Mouse (Mus musculus): Measurements from ENCODE around the gene Osbpl3. TPM values are rescaled to one million over a fixed set of nuclear protein-coding genes. Genes with fewer than 3 reads are reported as not detected.
A peak's percentile ranks its signal among the peaks of the same experiment; 100 is the strongest.

The Osbpl3 gene
- polyA plus RNA-seq, 1 experiment from 2014 or later, result 16.7 TPM

DNA sequence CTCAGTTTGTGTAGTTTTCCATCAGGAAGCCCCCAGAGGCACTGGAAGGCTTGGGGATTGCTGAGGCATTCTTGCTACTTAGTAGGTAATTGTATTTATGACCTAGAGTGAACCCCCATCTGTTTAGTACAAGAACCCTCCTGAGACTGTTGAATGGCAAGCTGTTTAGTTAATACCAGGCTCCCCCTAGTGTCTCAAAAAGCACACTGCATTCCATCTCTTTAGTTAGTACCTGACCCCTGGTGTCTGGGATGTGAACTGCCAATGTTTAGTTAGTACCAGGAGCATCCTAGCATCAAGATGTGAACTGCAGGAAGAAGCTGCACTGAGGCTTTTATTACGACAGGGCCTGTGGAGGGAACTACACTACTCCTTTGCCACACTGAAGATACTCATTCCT is 161.9 kb downstream of the Osbpl3 start:
- ATAC-seq (ENCODE audit: insufficient number of reproducible peaks, insufficient read depth, low FRiP score, low read depth), result 0 out of 2 replicates have a peak, but pooled peaks have one; percentile 33
- 35% methylated on average over 1 of the region's 1 CpGs for WGBS
- Histone ChIP-seq H3K27ac (ENCODE audit: low read length) (no peak overlapping the region), H3K9me3 (ENCODE audit: control insufficient read depth, low read depth, low read length) (no peaks in the 10 kb centered on the region), H3K4me1 (ENCODE audit: control insufficient read depth, insufficient read depth, low read length) (no peaks in the 10 kb centered on the region), H3K27me3 (ENCODE audit: control insufficient read depth, insufficient read depth, low read length) (no peaks in the 10 kb centered on the region), H3K4me3 (ENCODE audit: low read depth, low read length) (no peak overlapping the region), H3K36me3 (ENCODE audit: control insufficient read depth, insufficient read depth, low read length) (no peaks in the 10 kb centered on the region), H3K9ac (replicated peaks; ENCODE audit: low read depth, low read length) (no peak overlapping the region), H3K4me2 (replicated peaks; ENCODE audit: low read depth, low read length) (no peak overlapping the region)

- Histone ChIP-seq H3K4me3 (ENCODE audit: low read depth, low read length) (no peak overlapping the region), H3K27ac (ENCODE audit: low read length) (no peak overlapping the region), H3K4me2 (replicated peaks; ENCODE audit: low read depth, low read length) (no peak overlapping the region), H3K27me3 (ENCODE audit: control insufficient read depth, insufficient read depth, low read length) (no peaks in the 10 kb centered on the region), H3K4me1 (ENCODE audit: control insufficient read depth, insufficient read depth, low read length) (no peaks in the 10 kb centered on the region), H3K9ac (replicated peaks; ENCODE audit: low read depth, low read length) (no peak overlapping the region), H3K36me3 (ENCODE audit: control insufficient read depth, insufficient read depth, low read length) (no peaks in the 10 kb centered on the region), H3K9me3 (ENCODE audit: control insufficient read depth, low read depth, low read length) (no peaks in the 10 kb centered on the region)
- no peak for ATAC-seq (ENCODE audit: insufficient number of reproducible peaks, insufficient read depth, low FRiP score, low read depth)
- 80% methylated on average over 4 of the region's 4 CpGs for WGBS
Observed at GRCm38 (mm10) chr6:50291650-50292049, 164.4 kb downstream of the Osbpl3 start.

DNA sequence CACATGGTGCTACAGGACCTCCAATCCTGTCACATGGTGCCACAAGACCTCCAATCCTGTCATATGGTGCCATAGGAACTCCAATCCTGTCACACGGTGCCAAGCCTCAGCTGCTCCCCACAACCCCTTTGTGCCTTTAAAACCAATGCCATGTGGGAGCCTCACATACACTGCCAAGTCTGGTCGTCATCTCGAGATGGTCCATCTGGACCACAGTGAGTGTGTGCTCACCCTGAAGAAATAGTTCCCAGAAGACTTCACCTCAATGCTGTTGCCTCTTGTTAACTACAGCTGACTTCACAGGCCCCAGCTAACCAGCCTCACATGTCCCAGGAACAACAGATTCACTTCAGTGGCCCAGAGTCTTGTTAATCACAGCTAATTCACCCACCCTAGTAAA is 169.1 kb downstream of the Osbpl3 start:
- Histone ChIP-seq H3K4me1 (ENCODE audit: control insufficient read depth, insufficient read depth, low read length) (no peaks in the 10 kb centered on the region), H3K4me3 (ENCODE audit: low read depth, low read length) (no peak overlapping the region), H3K9ac (replicated peaks; ENCODE audit: low read depth, low read length) (no peak overlapping the region), H3K9me3 (ENCODE audit: control insufficient read depth, low read depth, low read length) (no peaks in the 10 kb centered on the region), H3K27ac (ENCODE audit: low read length) (no peak overlapping the region), H3K27me3 (ENCODE audit: control insufficient read depth, insufficient read depth, low read length) (no peaks in the 10 kb centered on the region), H3K36me3 (ENCODE audit: control insufficient read depth, insufficient read depth, low read length) (no peaks in the 10 kb centered on the region), H3K4me2 (replicated peaks; ENCODE audit: low read depth, low read length) (no peak overlapping the region)
- 88% methylated on average over 3 of the region's 3 CpGs for WGBS
- no peak for ATAC-seq (ENCODE audit: insufficient number of reproducible peaks, insufficient read depth, low FRiP score, low read depth)

DNA sequence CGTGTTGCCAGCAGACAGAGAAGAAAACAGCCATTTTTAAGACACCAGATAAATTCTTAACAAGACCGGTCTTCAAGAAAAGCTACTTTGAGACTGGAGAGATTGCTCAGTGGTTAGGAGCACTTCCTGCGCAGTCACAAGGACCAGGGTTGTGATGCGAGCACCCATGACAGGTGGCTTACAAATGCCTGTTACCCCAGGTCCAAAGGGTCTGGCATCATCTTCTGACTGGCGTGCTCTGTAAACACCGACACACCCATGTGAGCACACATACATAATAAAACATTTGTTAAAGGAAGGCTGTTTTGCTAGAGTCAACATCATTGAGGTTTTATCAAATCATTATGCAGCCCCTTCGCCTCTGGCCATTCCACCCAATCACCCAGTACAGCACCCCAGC is 176.4 kb downstream of the Osbpl3 start:
- Histone ChIP-seq H3K4me2 (replicated peaks; ENCODE audit: low read depth, low read length) (no peak overlapping the region), H3K9ac (replicated peaks; ENCODE audit: low read depth, low read length) (no peak overlapping the region), H3K27me3 (ENCODE audit: control insufficient read depth, insufficient read depth, low read length) (no peaks in the 10 kb centered on the region), H3K4me1 (ENCODE audit: control insufficient read depth, insufficient read depth, low read length) (no peaks in the 10 kb centered on the region), H3K36me3 (ENCODE audit: control insufficient read depth, insufficient read depth, low read length) (no peaks in the 10 kb centered on the region), H3K4me3 (ENCODE audit: low read depth, low read length) (no peak overlapping the region), H3K9me3 (ENCODE audit: control insufficient read depth, low read depth, low read length) (no peaks in the 10 kb centered on the region), H3K27ac (ENCODE audit: low read length) (no peak overlapping the region)
- 80% methylated on average over 7 of the region's 7 CpGs for WGBS
- ATAC-seq (ENCODE audit: insufficient number of reproducible peaks, insufficient read depth, low FRiP score, low read depth), result no peak

DNA sequence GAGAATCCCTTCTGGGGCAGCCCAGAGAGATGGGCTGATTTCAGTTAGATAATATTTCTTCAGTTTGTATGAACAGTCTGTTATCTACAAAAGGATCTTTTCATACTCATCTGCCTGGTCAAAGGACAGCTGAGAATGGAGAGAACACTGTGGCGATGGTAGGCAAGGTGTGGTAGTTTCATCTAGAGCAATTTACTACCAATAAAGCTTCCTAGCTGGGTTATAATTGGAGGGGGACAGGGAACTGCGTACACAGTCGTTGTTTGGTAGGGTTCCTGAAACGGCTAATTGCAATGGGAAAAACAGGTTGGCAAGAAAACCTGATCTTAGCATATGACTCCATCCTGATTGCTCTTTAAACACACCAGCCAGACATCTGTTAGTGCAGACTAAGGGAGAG is 182.1 kb downstream of the Osbpl3 start:
- Histone ChIP-seq H3K4me3 (ENCODE audit: low read depth, low read length) (no peak overlapping the region), H3K27me3 (ENCODE audit: control insufficient read depth, insufficient read depth, low read length) (no peaks in the 10 kb centered on the region), H3K4me1 (ENCODE audit: control insufficient read depth, insufficient read depth, low read length) (no peaks in the 10 kb centered on the region), H3K4me2 (replicated peaks; ENCODE audit: low read depth, low read length) (no peak overlapping the region), H3K27ac (ENCODE audit: low read length) (no peak overlapping the region), H3K9ac (replicated peaks; ENCODE audit: low read depth, low read length) (no peak overlapping the region), H3K36me3 (ENCODE audit: control insufficient read depth, insufficient read depth, low read length) (no peaks in the 10 kb centered on the region), H3K9me3 (ENCODE audit: control insufficient read depth, low read depth, low read length) (no peaks in the 10 kb centered on the region)
- 77% methylated on average over 4 of the region's 4 CpGs for WGBS
- ATAC-seq (ENCODE audit: insufficient number of reproducible peaks, insufficient read depth, low FRiP score, low read depth), result no peak

DNA sequence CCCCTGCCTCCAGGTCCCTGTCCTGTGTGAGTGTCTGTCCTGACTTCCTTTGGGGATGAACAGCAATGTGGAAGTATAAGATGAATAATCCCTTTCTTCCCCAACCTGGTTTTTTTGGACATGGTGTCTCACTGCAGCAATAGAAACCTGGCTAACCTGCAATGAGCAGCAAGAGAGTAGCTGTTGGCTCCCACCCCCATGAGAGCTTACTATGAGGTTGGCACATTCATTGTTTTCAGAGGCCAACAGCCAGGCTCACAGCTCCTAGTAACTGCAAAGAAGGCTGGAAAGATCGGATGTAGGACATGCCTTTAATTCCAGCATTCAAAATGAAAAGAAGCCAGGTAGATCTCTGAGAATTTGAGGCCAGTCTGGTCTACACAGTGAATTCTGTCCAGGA is 182.6 kb downstream of the Osbpl3 start:
- no peak overlapping the region for H3K4me3 ChIP-seq (ENCODE audit: low read depth, low read length)
- H3K36me3 ChIP-seq (ENCODE audit: control insufficient read depth, insufficient read depth, low read length), result no peaks in the 10 kb centered on the region
- no peak overlapping the region for H3K27ac ChIP-seq (ENCODE audit: low read length)
- no peaks in the 10 kb centered on the region for H3K9me3 ChIP-seq (ENCODE audit: control insufficient read depth, low read depth, low read length)
- no peak overlapping the region for H3K4me2 ChIP-seq (replicated peaks; ENCODE audit: low read depth, low read length)
- WGBS, result 75% methylated on average over 1 of the region's 1 CpGs
- no peaks in the 10 kb centered on the region for H3K4me1 ChIP-seq (ENCODE audit: control insufficient read depth, insufficient read depth, low read length)
- no peaks in the 10 kb centered on the region for H3K27me3 ChIP-seq (ENCODE audit: control insufficient read depth, insufficient read depth, low read length)
- ATAC-seq (ENCODE audit: insufficient number of reproducible peaks, insufficient read depth, low FRiP score, low read depth), result no peak
- H3K9ac ChIP-seq (replicated peaks; ENCODE audit: low read depth, low read length), result no peak overlapping the region

DNA sequence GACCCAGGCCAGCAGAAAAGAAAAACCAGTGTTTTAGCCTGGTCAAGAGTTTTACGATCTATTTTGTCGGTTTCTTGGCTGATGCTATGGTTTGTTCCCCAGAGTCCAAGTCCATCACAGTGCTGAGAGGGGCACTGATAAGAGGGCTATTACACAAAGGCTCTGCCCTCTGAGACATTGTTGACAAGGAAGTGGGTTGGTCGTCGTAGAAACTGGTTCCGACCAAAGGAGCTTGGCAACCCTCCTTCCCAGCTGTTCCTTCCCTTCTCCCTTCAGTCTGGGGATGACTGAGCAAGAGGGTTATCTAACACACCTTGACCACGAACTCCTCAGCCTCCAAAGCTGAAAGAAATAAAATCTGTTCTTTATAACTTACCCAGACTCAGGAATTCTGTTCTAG is 192.3 kb downstream of the Osbpl3 start, which contains the start of gene Gsdme:
Gsdme (minus strand) TSS at position 193 of the 400 bp plus-strand sequence.
- Histone ChIP-seq H3K4me2 (replicated peaks; ENCODE audit: low read depth, low read length) (no peak within 1 kb of the TSS), H3K4me1 (ENCODE audit: control insufficient read depth, insufficient read depth, low read length) (peaks cover 4% of the 10 kb centered on the region; the same call in 1 of the 2 replicates), H3K36me3 (ENCODE audit: control insufficient read depth, insufficient read depth, low read length) (no peaks in the 10 kb centered on the region), H3K9ac (replicated peaks; ENCODE audit: low read depth, low read length) (no peak within 1 kb of the TSS), H3K27ac (ENCODE audit: low read length) (no peak within 1 kb of the TSS), H3K27me3 (ENCODE audit: control insufficient read depth, insufficient read depth, low read length) (no peaks in the 10 kb centered on the region), H3K4me3 (ENCODE audit: low read depth, low read length) (no peak within 1 kb of the TSS), H3K9me3 (ENCODE audit: control insufficient read depth, low read depth, low read length) (no peaks in the 10 kb centered on the region)
- ATAC-seq (ENCODE audit: insufficient number of reproducible peaks, insufficient read depth, low FRiP score, low read depth), result no peak
- 75% methylated on average over 6 of the region's 6 CpGs for WGBS

GRCm38 (mm10) chr6:50262310-50262709 is 193.7 kb downstream of the Osbpl3 start:
- H3K4me3 ChIP-seq (ENCODE audit: low read depth, low read length), result peak overlapping the region; percentile 47; the same call in 1 of the 2 replicates
- no peak for ATAC-seq (ENCODE audit: insufficient number of reproducible peaks, insufficient read depth, low FRiP score, low read depth)

DNA sequence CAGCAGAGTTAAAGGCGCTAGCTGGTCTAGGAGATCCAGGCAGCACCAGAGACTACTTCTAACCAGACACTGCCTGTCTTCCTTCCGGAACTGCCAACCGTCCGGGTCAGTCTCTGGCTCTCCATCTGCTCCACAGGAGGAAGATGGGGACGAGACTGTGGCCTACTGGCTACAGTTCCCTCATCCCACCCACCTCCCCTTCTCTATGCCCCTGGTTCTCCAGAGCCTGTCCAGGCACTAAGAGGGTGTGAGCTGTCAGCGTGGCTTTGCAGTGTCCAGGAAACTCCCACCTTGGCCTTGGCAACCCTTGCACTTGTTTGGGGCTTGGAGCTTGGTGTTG is 194.1 kb downstream of the Osbpl3 start:
- H3K4me2 ChIP-seq (replicated peaks; ENCODE audit: low read depth, low read length), result peak overlapping the region; percentile 72
- H3K27ac ChIP-seq (ENCODE audit: low read length), result no peak overlapping the region
- no peaks in the 10 kb centered on the region for H3K36me3 ChIP-seq (ENCODE audit: control insufficient read depth, insufficient read depth, low read length)
- 3% methylated on average over 6 of the region's 6 CpGs for WGBS
- no peak for ATAC-seq (ENCODE audit: insufficient number of reproducible peaks, insufficient read depth, low FRiP score, low read depth)
- H3K27me3 ChIP-seq (ENCODE audit: control insufficient read depth, insufficient read depth, low read length), result no peaks in the 10 kb centered on the region
- no peaks in the 10 kb centered on the region for H3K9me3 ChIP-seq (ENCODE audit: control insufficient read depth, low read depth, low read length)
- peaks cover 4% of the 10 kb centered on the region; the same call in 1 of the 2 replicates for H3K4me1 ChIP-seq (ENCODE audit: control insufficient read depth, insufficient read depth, low read length)
- peak overlapping the region; percentile 28 for H3K9ac ChIP-seq (replicated peaks; ENCODE audit: low read depth, low read length)
- peak overlapping the region; percentile 47 for H3K4me3 ChIP-seq (ENCODE audit: low read depth, low read length)

More at GRCm38 (mm10) chr6:50262310-50262709, 193.7 kb downstream of the Osbpl3 start:
- Histone ChIP-seq H3K27ac (ENCODE audit: low read length) (no peak overlapping the region), H3K4me2 (replicated peaks; ENCODE audit: low read depth, low read length) (peak overlapping the region; percentile 72), H3K9me3 (ENCODE audit: control insufficient read depth, low read depth, low read length) (no peaks in the 10 kb centered on the region), H3K4me1 (ENCODE audit: control insufficient read depth, insufficient read depth, low read length) (peaks cover 4% of the 10 kb centered on the region; the same call in 1 of the 2 replicates), H3K9ac (replicated peaks; ENCODE audit: low read depth, low read length) (no peak overlapping the region), H3K27me3 (ENCODE audit: control insufficient read depth, insufficient read depth, low read length) (no peaks in the 10 kb centered on the region), H3K36me3 (ENCODE audit: control insufficient read depth, insufficient read depth, low read length) (no peaks in the 10 kb centered on the region)
- 35% methylated on average over 7 of the region's 7 CpGs for WGBS

Data from stomach, embryonic 14.5 days (tissue).